Mouse (Mus musculus) hindbrain, embryonic 12.5 days (tissue): Measurements from ENCODE around the gene Taf8. TPM values are rescaled to one million over a fixed set of nuclear protein-coding genes. Genes with fewer than 3 reads are reported as not detected.

Source experiments
- polyA plus RNA-seq: library from polyadenylated mRNA; unstranded; fragments of >200 nt; fragmentation: Nextera tagmentation; extraction: Ambion mirVana; gene quantifications from 2 replicates; pipeline ENCODE4 v1.2.1, GENCODE M21; 2016

Gene Taf8
- polyA plus RNA-seq, 1 experiment from 2014 or later = 29.5 TPM

Other genes with a start within 250 kb of the Taf8 start
- gene Mrps10, start 133.4 kb downstream of the Taf8 start, polyA plus RNA-seq = 64.3 and 69.3 TPM in 2 replicates
- 0.59 and 0.93 TPM in 2 replicates for gene Guca1b, start 116.9 kb downstream of the Taf8 start, polyA plus RNA-seq
- 0.84 and 1.2 TPM in 2 replicates for gene Guca1a, start 101.7 kb downstream of the Taf8 start, polyA plus RNA-seq
- gene AI661453, start 65.7 kb downstream of the Taf8 start, polyA plus RNA-seq = 0.28 and 0.34 TPM in 2 replicates
- 0.14 and 0.65 TPM in 2 replicates for gene 1700001C19Rik, start 64.9 kb downstream of the Taf8 start, polyA plus RNA-seq
- 177 and 179 TPM in 2 replicates for gene Ccnd3, start 2.8 kb upstream of the Taf8 start, polyA plus RNA-seq
- 31.8 and 32.0 TPM in 2 replicates for gene Bysl, start 109.2 kb upstream of the Taf8 start, polyA plus RNA-seq
- 38.8 and 39.0 TPM in 2 replicates for gene Med20, start 109.3 kb upstream of the Taf8 start, polyA plus RNA-seq
- gene Gm20517, start 109.3 kb upstream of the Taf8 start, polyA plus RNA-seq = 2.5 and 3.9 TPM in 2 replicates
- 10.5 and 12.3 TPM in 2 replicates for gene Usp49, start 128.4 kb upstream of the Taf8 start, polyA plus RNA-seq
- gene Tomm6, start 186.1 kb upstream of the Taf8 start, polyA plus RNA-seq = 320 and 339 TPM in 2 replicates
- gene Frs3, start 186.7 kb upstream of the Taf8 start, polyA plus RNA-seq = 18.7 and 18.9 TPM in 2 replicates
- gene Gm21981, start 192.2 kb upstream of the Taf8 start, polyA plus RNA-seq = 0.23 and 0.27 TPM in 2 replicates
- gene Prickle4, start 192.4 kb upstream of the Taf8 start, polyA plus RNA-seq = 0.63 and 1.2 TPM in 2 replicates
- not detected in 2 replicates for gene Pgc, start 224.6 kb upstream of the Taf8 start, polyA plus RNA-seq
- 4.9 TPM in 2 replicates for gene Tfeb, start 234.7 kb upstream of the Taf8 start, polyA plus RNA-seq